Mouse (Mus musculus): ENCODE measurements around the gene Tbx4. TPM values are rescaled to one million over a fixed set of nuclear protein-coding genes. Genes with fewer than 3 reads are reported as not detected.

Gene Tbx4
- total and polyA plus RNA-seq, 3 experiments = 0.55 TPM; not detected in 2

DNA sequence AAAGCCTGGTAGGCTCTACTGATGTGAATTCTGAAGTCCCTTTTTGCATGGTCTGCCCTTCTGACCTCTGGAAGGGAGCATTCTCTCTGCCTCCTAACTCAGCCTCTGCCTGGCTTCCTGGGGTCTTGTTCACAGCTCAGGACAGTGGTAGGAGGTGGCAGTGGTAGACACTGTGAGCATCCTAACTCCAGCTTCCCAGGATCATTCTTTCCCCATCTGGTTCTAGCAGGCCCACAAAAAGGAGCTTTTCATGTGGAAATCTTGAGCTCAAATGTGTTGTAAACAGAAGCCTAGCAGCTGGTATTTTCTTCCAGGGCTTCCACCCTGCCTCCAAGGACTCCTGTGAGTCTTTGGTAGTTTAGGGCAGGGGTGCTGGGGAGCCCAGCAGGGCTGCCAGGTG lies 14.1 kb downstream of the Tbx4 start:
- no peak for DNase-seq
- H3K27ac ChIP-seq = no peak overlapping the region
- no peak overlapping the region for H3K9ac ChIP-seq (ENCODE audit: low read depth, low read length)
- peaks cover 13% of the 10 kb centered on the region for H3K27me3 ChIP-seq (ENCODE audit: control insufficient read depth, insufficient read depth, low read length)
- TF ChIP-seq EP300 (IDR thresholded peaks at IDR 0.05; ENCODE audit: insufficient read depth, low read depth, low read length) (no peak), POLR2A (IDR thresholded peaks at IDR 0.05; ENCODE audit: insufficient read depth, low read depth, low read length) (no peak), CTCF (IDR thresholded peaks at IDR 0.05) (no peak)
- intact Hi-C loops (cut with DNase I) = no loop called here
- H3K4me1 ChIP-seq (ENCODE audit: control insufficient read depth, insufficient read depth, low read length) = no peaks in the 10 kb centered on the region
- no peaks in the 10 kb centered on the region for H3K36me3 ChIP-seq (ENCODE audit: control insufficient read depth, insufficient read depth, low read length)
- no peak overlapping the region for H3K4me3 ChIP-seq
- H3K79me2 ChIP-seq (replicated peaks; ENCODE audit: control insufficient read depth, insufficient read depth, low read length) = no peaks in the 10 kb centered on the region

DNA sequence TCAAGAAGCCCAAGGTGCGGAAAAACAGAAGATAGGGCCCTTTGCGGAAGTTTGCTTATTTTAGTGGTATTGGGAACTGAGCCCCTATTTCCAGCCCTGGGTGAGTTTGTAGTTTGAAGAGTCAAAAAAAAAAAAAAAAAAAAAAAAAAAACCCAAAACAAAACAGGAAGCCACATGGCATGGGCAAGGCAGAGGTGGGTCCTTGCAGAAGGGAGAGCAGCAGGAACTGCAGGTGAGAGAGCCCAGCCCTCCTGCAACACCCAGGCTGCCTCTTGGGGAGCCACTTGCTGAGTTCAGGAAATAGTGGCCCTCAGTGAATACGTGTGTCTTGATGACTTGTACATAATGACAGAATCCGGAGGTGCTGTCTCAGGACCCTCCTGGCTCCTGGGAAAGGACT lies 23.3 kb downstream of the Tbx4 start:
- H3K27ac ChIP-seq = no peak overlapping the region
- WGBS = 72% methylated on average over 4 of the region's 4 CpGs
- intact Hi-C loops (cut with DNase I) = no loop called here
- no peaks in the 10 kb centered on the region for H3K4me1 ChIP-seq (ENCODE audit: control insufficient read depth, insufficient read depth, low read length)
- no peaks in the 10 kb centered on the region for H3K27me3 ChIP-seq (ENCODE audit: control insufficient read depth, insufficient read depth, low read length)
- no peaks in the 10 kb centered on the region for H3K79me2 ChIP-seq (replicated peaks; ENCODE audit: control insufficient read depth, insufficient read depth, low read length)
- H3K4me3 ChIP-seq = no peak overlapping the region
- no peak overlapping the region for H3K9ac ChIP-seq (ENCODE audit: low read depth, low read length)
- H3K36me3 ChIP-seq (ENCODE audit: control insufficient read depth, insufficient read depth, low read length) = no peaks in the 10 kb centered on the region
- DNase-seq = no peak
- TF ChIP-seq POLR2A (IDR thresholded peaks at IDR 0.05; ENCODE audit: insufficient read depth, low read depth, low read length) = no peak
- no peak for TF ChIP-seq EP300 (IDR thresholded peaks at IDR 0.05; ENCODE audit: insufficient read depth, low read depth, low read length)
- no peak for TF ChIP-seq CTCF (IDR thresholded peaks at IDR 0.05)

GRCm38 (mm10) chr11:85910133-85910532 lies 23.9 kb downstream of the Tbx4 start:
- Histone ChIP-seq H3K36me3 (ENCODE audit: control insufficient read depth, insufficient read depth, low read length) (no peaks in the 10 kb centered on the region), H3K27me3 (ENCODE audit: control insufficient read depth, insufficient read depth, low read length) (no peaks in the 10 kb centered on the region), H3K4me1 (ENCODE audit: control insufficient read depth, insufficient read depth, low read length) (no peaks in the 10 kb centered on the region), H3K9ac (ENCODE audit: low read depth, low read length) (no peak overlapping the region), H3K4me3 (no peak overlapping the region), H3K79me2 (replicated peaks; ENCODE audit: control insufficient read depth, insufficient read depth, low read length) (no peaks in the 10 kb centered on the region), H3K27ac (no peak overlapping the region)
- intact Hi-C loops (cut with DNase I) = no loop called here
- no peak for DNase-seq
- 30% methylated on average over 10 of the region's 10 CpGs for WGBS
- TF ChIP-seq POLR2A (IDR thresholded peaks at IDR 0.05; ENCODE audit: insufficient read depth, low read depth, low read length) = no peak
- no peak for TF ChIP-seq EP300 (IDR thresholded peaks at IDR 0.05; ENCODE audit: insufficient read depth, low read depth, low read length)
- TF ChIP-seq CTCF (IDR thresholded peaks at IDR 0.05) = no peak

GRCm38 (mm10) chr11:85913506-85913905 lies 27.3 kb downstream of the Tbx4 start:
- intact Hi-C loops (cut with DNase I) = no loop called here
- H3K27ac ChIP-seq = no peak overlapping the region
- no peak for DNase-seq
- no peak for TF ChIP-seq POLR2A (IDR thresholded peaks at IDR 0.05; ENCODE audit: insufficient read depth, low read depth, low read length)
- WGBS = 85% methylated on average over 7 of the region's 7 CpGs
- no peaks in the 10 kb centered on the region for H3K4me1 ChIP-seq (ENCODE audit: control insufficient read depth, insufficient read depth, low read length)
- H3K36me3 ChIP-seq (ENCODE audit: control insufficient read depth, insufficient read depth, low read length) = no peaks in the 10 kb centered on the region
- H3K9ac ChIP-seq (ENCODE audit: low read depth, low read length) = no peak overlapping the region
- H3K4me3 ChIP-seq = no peak overlapping the region
- H3K27me3 ChIP-seq (ENCODE audit: control insufficient read depth, insufficient read depth, low read length) = no peaks in the 10 kb centered on the region
- H3K79me2 ChIP-seq (replicated peaks; ENCODE audit: control insufficient read depth, insufficient read depth, low read length) = no peaks in the 10 kb centered on the region

GRCm38 (mm10) chr11:85917091-85917992 lies 31.1 kb downstream of the Tbx4 start:
- WGBS = 76% methylated on average over 12 of the region's 12 CpGs
- intact Hi-C loops (cut with DNase I) = no loop called here
- no peak overlapping the region for H3K9ac ChIP-seq (ENCODE audit: low read depth, low read length)
- DNase-seq = no peak
- no peaks in the 10 kb centered on the region for H3K36me3 ChIP-seq (ENCODE audit: control insufficient read depth, insufficient read depth, low read length)
- no peaks in the 10 kb centered on the region for H3K27me3 ChIP-seq (ENCODE audit: control insufficient read depth, insufficient read depth, low read length)
- no peaks in the 10 kb centered on the region for H3K79me2 ChIP-seq (replicated peaks; ENCODE audit: control insufficient read depth, insufficient read depth, low read length)
- no peak overlapping the region for H3K27ac ChIP-seq
- TF ChIP-seq POLR2A (IDR thresholded peaks at IDR 0.05; ENCODE audit: insufficient read depth, low read depth, low read length) (no peak), CTCF (IDR thresholded peaks at IDR 0.05) (no peak), EP300 (IDR thresholded peaks at IDR 0.05; ENCODE audit: insufficient read depth, low read depth, low read length) (no peak)
- H3K4me1 ChIP-seq (ENCODE audit: control insufficient read depth, insufficient read depth, low read length) = no peaks in the 10 kb centered on the region
- H3K4me3 ChIP-seq = no peak overlapping the region

GRCm38 (mm10) chr11:85917993-85918325 lies 31.7 kb downstream of the Tbx4 start:
- Histone ChIP-seq H3K36me3 (ENCODE audit: control insufficient read depth, insufficient read depth, low read length) (no peaks in the 10 kb centered on the region), H3K9ac (ENCODE audit: low read depth, low read length) (no peak overlapping the region), H3K4me1 (ENCODE audit: control insufficient read depth, insufficient read depth, low read length) (no peaks in the 10 kb centered on the region), H3K27ac (no peak overlapping the region), H3K4me3 (no peak overlapping the region), H3K27me3 (ENCODE audit: control insufficient read depth, insufficient read depth, low read length) (no peaks in the 10 kb centered on the region), H3K79me2 (replicated peaks; ENCODE audit: control insufficient read depth, insufficient read depth, low read length) (no peaks in the 10 kb centered on the region)
- intact Hi-C loops (cut with DNase I) = no loop called here
- 39% methylated on average over 11 of the region's 11 CpGs for WGBS
- no peak for DNase-seq
- TF ChIP-seq CTCF (IDR thresholded peaks at IDR 0.05) (no peak), EP300 (IDR thresholded peaks at IDR 0.05; ENCODE audit: insufficient read depth, low read depth, low read length) (no peak), POLR2A (IDR thresholded peaks at IDR 0.05; ENCODE audit: insufficient read depth, low read depth, low read length) (no peak)

All from heart, adult 2 months (tissue).